Mouse (Mus musculus) pancreas, adult 10 weeks (tissue): ENCODE measurements around the gene Smpd2. TPM values are rescaled to one million over a fixed set of nuclear protein-coding genes. Genes with fewer than 3 reads are reported as not detected.

ENCODE experiments used
- polyA plus RNA-seq: library from polyadenylated mRNA; stranded (reverse); fragments of 350-450 nt; fragmentation: Illumina TruSeq; extraction: RNeasy Lipid Tissue Mini Kit (QIAGEN cat#74804); gene quantifications from one replicate; pipeline ENCODE4 v1.2.3, GENCODE M21; 2015; ENCODE audit warnings: low read depth, low replicate concordance; ENCODE audit not compliant: insufficient read depth

The Smpd2 gene
- polyA plus RNA-seq = 27.3 TPM

GRCm38 (mm10) chr10:41489708-41490517 lies at the start of gene Smpd2, which contains the start of gene Ppil6:
Gene Smpd2 (minus strand): TSS chr10:41490369.
Gene Ppil6 (plus strand): TSS chr10:41490439.

DNA sequence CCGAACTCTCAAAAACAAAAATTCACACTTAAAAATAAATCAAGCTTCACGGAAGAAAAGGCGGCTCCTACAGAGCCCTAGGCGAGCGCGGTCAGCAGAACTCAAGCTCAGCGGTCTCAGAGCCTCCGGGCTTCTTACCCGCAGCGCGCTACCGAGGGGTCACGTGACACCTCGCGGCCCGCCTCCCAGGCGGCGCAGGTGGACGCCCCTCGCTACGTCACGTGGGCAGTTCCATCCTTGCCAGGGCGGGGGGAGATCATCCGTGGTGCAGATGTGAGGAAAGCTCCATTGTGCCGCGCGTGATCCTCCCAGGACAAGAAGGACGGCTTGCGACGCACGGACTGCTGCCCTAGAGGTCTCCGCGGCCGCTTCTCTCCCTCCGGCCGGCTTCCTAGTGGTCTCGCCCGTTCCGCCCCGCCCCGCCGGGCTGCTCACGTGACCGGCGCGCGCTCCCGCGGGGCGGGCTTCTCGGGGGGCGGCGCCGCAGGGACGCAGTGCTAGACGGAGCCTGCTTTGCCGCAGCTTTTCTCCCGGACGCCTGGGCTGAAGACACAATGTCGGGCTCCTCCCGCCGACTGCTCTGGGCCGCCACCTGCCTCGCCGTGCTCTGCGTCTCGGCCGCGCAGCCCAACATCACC lies 28.9 kb upstream of the Smpd2 start, which contains the start of gene Cd164:
TSS of gene Cd164 (plus strand) at position 434 of the 638 bp plus-strand sequence.

DNA sequence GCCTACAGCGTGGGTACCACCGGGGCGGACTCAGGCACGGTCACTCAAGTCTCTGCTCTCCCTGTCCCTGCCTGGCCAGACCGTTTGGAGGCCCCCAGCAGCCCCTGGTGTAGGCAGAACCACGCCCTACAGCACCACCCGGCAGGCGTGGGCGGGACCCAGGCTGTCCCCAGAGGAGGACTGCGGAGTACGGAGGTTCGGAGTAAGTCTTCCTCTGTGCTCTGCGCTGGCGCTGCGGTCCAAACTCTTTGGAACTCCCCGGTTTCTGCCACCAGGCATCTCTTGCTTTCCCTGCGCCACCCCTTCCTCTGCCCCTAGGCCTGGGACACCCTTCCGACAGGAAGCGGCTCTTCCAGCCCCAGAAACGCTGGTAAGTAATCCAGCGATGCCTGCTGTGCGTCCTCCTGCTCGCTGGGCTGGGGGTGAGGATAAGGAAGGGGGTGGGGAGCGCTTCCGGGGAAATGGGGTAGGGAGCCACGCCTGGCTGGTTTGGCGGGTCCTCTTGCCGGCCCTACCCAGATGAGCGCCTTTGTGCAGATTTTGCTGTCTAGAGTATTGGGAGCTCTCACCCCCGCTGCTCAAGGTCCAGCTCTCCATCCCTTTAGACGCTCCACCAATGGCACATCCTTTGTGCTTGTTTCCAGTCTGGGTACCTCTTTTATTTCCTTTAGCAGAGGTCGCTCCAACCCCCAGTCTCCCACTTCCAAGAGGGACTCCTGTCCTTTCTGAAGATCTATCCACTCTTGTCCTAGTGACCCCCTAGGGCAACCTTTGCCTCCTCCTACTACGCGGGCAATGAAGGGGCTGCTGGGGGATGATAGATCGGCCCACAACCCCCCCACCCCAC lies 13.8 kb downstream of the Smpd2 start, which contains the start of gene Mical1:
TSS of gene Mical1 (plus strand) at position 144 of the 847 bp plus-strand sequence.

GRCm38 (mm10) chr10:41450137-41450670 lies 40.0 kb downstream of the Smpd2 start, which contains the start of gene Zbtb24:
Gene Zbtb24 (plus strand): TSS chr10:41450383.

Other genes with a start within 250 kb of the Smpd2 start
- 3.9 TPM for gene Fig4, start 187.1 kb downstream of the Smpd2 start, polyA plus RNA-seq
- not detected for gene Ak9, start 186.4 kb downstream of the Smpd2 start, polyA plus RNA-seq
- gene Zbtb24, start 40.0 kb downstream of the Smpd2 start, polyA plus RNA-seq = 5.2 TPM
- gene Mical1, start 14.1 kb downstream of the Smpd2 start, polyA plus RNA-seq = 6.6 TPM
- gene Ppil6, start 70 bp upstream of the Smpd2 start, polyA plus RNA-seq = not detected
- gene Cd164, start 29.0 kb upstream of the Smpd2 start, polyA plus RNA-seq = 58.4 TPM
- gene Ccdc162, start 226.3 kb upstream of the Smpd2 start, polyA plus RNA-seq = 12.3 TPM